Mouse (Mus musculus): ENCODE data around the gene Pank3.
"Not testable (repeated sequence)": the region's sequence is repeated elsewhere in the genome, so short reads cannot be mapped to it uniquely, and the experiment has no call there.

Pank3 gene

GRCm38 (mm10) chr11:35776452-35776851, 7.2 kb downstream of the Pank3 start:
- no peak for DNase-seq (ENCODE audit: low read depth, low spot score)

- no peak for DNase-seq (ENCODE audit: low read depth, low spot score)
Measured at GRCm38 (mm10) chr11:35780336-35780735, 11.1 kb downstream of the Pank3 start.

- no peak for DNase-seq (ENCODE audit: low read depth, low spot score)
Measured at GRCm38 (mm10) chr11:35782444-35782843, 13.2 kb downstream of the Pank3 start.

DNA sequence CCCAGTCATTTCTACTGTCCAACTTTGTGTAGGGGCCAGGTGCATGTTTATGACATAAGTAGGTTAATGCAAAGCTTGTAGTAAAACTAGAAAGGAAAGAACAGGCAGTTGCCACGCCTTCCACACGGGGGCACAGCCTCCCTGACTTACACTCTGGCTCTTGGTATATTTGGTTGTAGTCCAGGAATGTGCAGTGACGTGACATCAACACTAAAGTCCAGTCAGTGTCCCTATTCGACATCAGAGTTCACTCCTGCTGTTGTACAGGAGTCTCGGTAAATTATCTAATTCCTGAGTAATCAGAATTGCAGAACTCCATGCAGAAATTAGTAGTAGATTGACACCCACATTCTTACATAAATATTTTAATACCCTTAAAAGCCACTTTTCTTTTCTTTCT, 13.8 kb downstream of the Pank3 start:
- no peak for DNase-seq (ENCODE audit: low read depth, low spot score)

DNA sequence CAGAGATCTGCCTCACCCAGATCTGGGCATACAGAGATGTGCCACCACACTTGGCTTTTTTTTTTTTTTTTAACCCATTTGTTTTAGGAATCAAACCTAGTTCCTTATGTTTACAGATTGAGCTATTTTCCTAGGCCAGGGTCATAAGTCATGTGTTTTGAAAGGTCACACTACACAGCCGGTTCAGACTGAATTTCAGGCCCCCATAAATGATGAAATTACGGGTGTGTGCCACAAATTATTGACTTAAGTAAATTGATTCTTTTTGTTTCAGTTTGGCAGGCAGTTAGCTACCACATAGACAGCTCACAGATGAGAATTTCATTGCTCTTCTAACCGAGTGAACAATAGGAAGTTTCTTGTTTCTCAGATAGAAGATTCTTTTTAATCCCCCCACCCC, 14.7 kb downstream of the Pank3 start:
- DNase-seq (ENCODE audit: low read depth, low spot score), result no peak

- DNase-seq (ENCODE audit: low read depth, low spot score), result no peak
Measured at GRCm38 (mm10) chr11:35784537-35784936, 15.3 kb downstream of the Pank3 start.

- no peak for DNase-seq (ENCODE audit: low read depth, low spot score)
Measured at GRCm38 (mm10) chr11:35788443-35788842, 19.2 kb downstream of the Pank3 start.

DNA sequence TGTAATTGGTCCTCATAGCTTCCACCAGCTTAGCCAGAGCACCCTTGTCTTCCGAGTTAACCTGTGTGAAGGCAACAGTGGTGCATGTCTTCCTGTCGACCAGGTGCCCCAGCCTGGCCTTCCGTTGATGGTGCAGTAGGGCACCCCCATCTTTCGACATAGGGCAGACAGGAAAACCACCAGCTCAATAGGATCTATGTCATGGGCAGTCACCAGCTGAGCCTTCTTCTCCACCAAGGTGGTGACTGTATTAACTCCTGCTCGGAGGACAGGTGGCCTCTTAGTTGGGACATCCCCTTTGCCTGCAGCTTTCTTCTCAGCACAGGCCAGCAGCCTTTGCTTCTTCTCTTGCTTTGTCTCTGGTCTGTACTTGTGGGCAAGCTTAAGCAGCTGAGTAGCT, 23.5 kb downstream of the Pank3 start:
- not testable (repeated sequence) for DNase-seq (ENCODE audit: low read depth, low spot score)

DNA sequence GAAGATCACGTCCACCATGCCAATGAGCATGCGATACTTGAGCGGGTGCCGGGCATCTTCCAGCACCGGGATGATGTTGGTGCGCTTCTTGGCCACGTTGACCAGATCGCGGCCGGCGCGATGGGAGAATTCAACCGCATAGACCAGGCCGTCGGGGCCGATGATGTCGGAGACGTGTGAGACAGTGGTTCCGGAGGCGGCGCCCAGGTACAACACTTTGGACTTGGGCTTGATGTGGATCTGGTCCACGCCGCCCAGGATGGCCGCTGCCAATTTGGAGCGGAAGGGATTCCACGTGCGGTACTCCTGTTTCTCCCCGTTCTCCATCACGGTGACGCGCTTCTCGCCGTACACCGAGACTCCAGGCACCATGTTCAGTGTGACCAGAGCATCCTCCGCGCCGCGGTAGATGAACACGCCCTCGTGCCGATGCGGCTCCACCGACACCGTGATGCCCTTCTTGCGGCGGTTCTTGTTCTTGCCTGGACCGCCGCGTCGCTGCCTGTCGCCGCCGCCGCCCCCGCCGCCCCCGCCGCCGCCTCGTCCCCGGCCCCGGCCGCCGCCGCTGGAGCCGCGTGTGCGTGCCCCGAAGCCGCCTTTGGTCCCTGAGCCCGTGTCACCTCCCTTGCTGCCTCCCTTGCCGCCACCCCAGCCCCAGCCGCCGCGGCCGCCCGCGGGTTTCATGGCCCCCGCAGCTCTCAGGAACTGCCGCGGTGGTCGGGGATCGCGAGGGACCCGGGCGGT, 28.6 kb downstream of the Pank3 start:
- DNase-seq (ENCODE audit: low read depth, low spot score), result peak; percentile 19

DNA sequence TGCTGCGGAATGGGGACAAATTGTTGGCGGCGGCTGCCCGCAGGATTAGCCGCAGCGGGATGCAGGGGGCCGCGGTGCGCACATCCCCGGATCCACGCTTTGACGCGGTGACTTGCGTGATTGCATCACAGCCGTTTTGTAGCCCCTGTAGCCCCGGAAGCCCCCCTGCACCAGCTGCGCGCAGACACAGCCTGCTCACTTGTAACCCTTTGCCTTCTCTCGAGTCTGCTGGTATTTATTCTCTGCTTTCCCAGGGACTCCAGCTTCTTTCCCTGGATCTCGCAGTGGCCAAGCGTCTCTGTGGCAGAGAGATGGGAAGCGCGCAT, 29.2 kb downstream of the Pank3 start:
- DNase-seq (ENCODE audit: low read depth, low spot score), result peak; percentile 79

- no peak for DNase-seq (ENCODE audit: low read depth, low spot score)
Measured at GRCm38 (mm10) chr11:35798874-35799273, 29.6 kb downstream of the Pank3 start, which contains the start of gene Fbll1. Gene Fbll1, minus strand, starts transcription at chr11:35798884.

DNA sequence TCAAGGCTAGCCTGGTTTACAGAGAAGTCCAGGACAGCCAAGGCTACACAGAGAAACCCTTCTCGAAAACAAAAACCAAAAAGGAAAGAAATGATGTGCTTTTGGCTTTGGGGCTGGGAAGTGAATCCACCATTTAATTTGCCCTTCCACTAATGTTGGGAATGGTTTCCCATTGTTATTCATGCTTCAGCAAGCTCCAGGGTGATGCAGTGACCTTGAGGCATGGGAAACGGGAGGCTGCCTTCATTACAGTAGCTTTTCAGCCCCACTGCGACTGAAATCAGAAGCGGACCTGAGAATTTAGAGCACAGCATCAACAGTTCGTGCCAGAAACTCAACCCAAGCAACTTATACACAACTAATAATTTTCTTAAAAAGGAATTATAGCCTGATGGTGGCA, 32.0 kb downstream of the Pank3 start:
- DNase-seq (ENCODE audit: low read depth, low spot score), result no peak

DNA sequence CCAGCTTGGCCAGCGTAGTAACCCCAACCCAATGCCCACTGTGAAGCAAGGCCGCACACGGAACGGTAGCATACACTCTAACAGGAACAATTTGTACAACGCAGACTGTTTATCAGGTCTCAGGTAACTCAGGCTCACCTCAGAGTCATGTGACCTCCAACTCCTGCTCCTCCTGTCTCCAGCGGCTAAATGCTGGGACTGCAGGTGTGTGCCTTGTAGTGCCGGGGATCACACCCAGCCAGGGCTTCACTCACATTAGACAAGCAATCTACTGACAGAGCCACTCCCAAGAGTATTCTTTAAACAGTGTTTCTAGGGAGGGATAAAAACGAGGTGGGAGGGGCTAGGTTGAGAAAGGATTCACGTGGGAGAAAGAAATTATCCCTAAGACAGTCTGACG, 42.2 kb downstream of the Pank3 start:
- DNase-seq (ENCODE audit: low read depth, low spot score), result no peak

DNA sequence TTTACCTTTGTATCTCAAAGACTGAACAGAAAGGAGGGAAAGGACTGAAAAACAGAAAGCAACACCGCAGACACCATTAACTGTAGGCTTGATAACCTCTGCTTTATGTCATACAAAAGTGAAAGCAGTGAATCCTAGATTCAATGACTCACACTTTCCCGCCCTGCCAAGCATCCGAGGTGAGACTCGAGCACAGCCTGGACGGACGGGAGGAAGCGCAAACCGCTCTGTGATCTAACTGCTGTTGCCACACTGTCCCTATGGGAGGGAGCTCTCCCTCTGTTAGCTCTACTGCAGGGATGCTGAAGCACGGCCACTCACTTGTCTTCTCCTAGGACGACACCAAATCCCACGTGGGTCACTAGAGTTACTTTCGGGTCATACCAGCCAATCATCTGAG, 47.0 kb downstream of the Pank3 start:
- DNase-seq (ENCODE audit: low read depth, low spot score), result no peak

- no peak for DNase-seq (ENCODE audit: low read depth, low spot score)
Measured at GRCm38 (mm10) chr11:35827714-35828113, 58.4 kb downstream of the Pank3 start.

DNA sequence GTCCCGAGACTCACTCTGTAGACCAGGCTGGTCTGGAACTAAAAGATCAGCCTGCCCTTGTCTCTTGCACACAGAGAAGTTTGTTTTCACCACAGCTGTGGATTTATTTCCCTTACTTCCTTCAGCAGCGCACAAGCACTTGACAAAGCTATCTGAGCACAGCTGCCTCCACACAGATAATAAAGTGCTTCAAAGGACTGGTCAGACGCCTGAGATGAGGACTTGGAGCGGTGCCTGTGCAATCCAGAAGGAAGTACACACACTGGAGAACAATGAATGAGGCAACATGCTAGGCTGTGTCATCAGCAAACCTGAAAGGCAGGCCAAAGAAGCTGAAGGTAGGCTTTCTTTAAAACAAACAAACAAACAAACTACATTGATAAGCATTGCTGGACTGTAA, 62.9 kb downstream of the Pank3 start:
- no peak for DNase-seq (ENCODE audit: low read depth, low spot score)

- no peak for DNase-seq (ENCODE audit: low read depth, low spot score)
Measured at GRCm38 (mm10) chr11:35833270-35833669, 64.0 kb downstream of the Pank3 start.

GRCm38 (mm10) chr11:35834022-35834760, 64.9 kb downstream of the Pank3 start, which contains the start of gene Rars:
Gene Rars, minus strand, starts transcription at chr11:35834506.
- peak; percentile 93 for DNase-seq (ENCODE audit: low read depth, low spot score)

GRCm38 (mm10) chr11:35837156-35838126, 68.2 kb downstream of the Pank3 start:
- DNase-seq (ENCODE audit: low read depth, low spot score), result no peak

GRCm38 (mm10) chr11:35838345-35839338, 69.4 kb downstream of the Pank3 start:
- DNase-seq (ENCODE audit: low read depth, low spot score), result peak; percentile 34

GRCm38 (mm10) chr11:35840282-35840681, 71.0 kb downstream of the Pank3 start:
- DNase-seq (ENCODE audit: low read depth, low spot score), result no peak

Data from telencephalon, adult 2 months (tissue).